Mouse (Mus musculus) lung, embryonic 14.5 days (tissue): Measurements from ENCODE around the gene Rfx8. TPM values are rescaled to one million over a fixed set of nuclear protein-coding genes. Genes with fewer than 3 reads are reported as not detected.

Experiments
- ATAC-seq: fragments of 200-750 bp; cut with Nextera tagmentation; 2 replicates; pipeline ENCODE4 v1.8.0; 2017; ENCODE audit warnings: mild to moderate bottlenecking, moderate TSS enrichment, moderate library complexity; ENCODE audit not compliant: insufficient read depth
- DNase-seq: peaks from one replicate; pipeline ENCODE4 v3.0.0-alpha.2; 2015
- H3K27ac ChIP-seq: fragments of 300-500 bp; sonication (generic); 2 replicates; pipeline ENCODE4 v1.5.1; 2014; ENCODE audit warnings: low read depth, mild to moderate bottlenecking, moderate library complexity
- H3K27me3 ChIP-seq: fragments of 300-500 bp; sonication (generic); 2 replicates; pipeline ENCODE4 v1.6.1; 2014; ENCODE audit warnings: low read length, control low read depth; ENCODE audit not compliant: insufficient read depth
- H3K36me3 ChIP-seq: fragments of 300-500 bp; sonication (generic); 2 replicates; pipeline ENCODE4 v1.6.1; 2014; ENCODE audit warnings: control low read depth; ENCODE audit not compliant: insufficient read depth
- H3K4me1 ChIP-seq: fragments of 300-500 bp; sonication (generic); 2 replicates; pipeline ENCODE4 v1.6.1; 2014; ENCODE audit warnings: antibody characterized with exemption, control low read depth; ENCODE audit not compliant: insufficient read depth
- H3K4me2 ChIP-seq: fragments of 300-500 bp; sonication (generic); 2 replicates; pipeline ENCODE4 v1.6.1; 2014; ENCODE audit warnings: mild to moderate bottlenecking
- H3K4me3 ChIP-seq: fragments of 300-500 bp; sonication (generic); 2 replicates; pipeline ENCODE4 v1.5.1; 2014; ENCODE audit warnings: low read depth, low read length
- H3K9ac ChIP-seq: fragments of 300-500 bp; sonication (generic); 2 replicates; pipeline ENCODE4 v1.6.1; 2014
- H3K9me3 ChIP-seq: fragments of 300-500 bp; sonication (generic); 2 replicates; pipeline ENCODE4 v1.6.1; 2016; ENCODE audit warnings: low read depth, low read length, control low read depth
- CTCF ChIP-seq: IDR thresholded peaks from 2 replicates; pipeline ENCODE4 v1.5.1; 2016; ENCODE audit warnings: antibody characterized with exemption, low read depth
- WGBS: fragments of 180-500 bp; shearing (Covaris S2); extraction: QIAGEN DNeasy Blood & Tissue Kit; methylation state at CpG from one replicate; pipeline ENCODE4 v1.1.7; 2014; 5-methylcytosine and 5-hydroxymethylcytosine counted together
- polyA plus RNA-seq: library from polyadenylated mRNA; unstranded; fragments of >200 nt; fragmentation: Nextera tagmentation; extraction: Ambion mirVana; gene quantifications from 2 replicates; pipeline ENCODE4 v1.2.1, GENCODE M21; 2014

Gene Rfx8
- polyA plus RNA-seq, 1 experiment from 2014 or later, result 0.24 TPM

DNA sequence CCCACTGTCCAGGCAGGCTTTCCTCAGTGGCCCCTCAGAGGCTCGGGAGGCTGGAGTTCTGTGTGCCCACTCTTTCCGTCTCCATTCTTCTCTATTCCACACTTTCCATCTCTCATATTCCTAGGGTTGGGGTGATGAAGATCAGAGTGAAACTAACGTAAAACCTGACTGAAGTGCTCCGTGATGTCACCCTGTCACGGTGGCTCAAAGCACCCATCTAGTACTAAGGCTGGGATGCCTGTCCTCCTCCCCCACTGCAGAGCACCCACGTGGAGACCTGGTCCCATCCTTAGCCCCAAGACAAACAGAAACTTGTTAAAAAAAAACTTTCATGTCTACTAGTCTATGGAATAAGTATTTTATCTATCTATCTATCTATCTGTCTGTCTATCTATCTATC, 14.1 kb upstream of the Rfx8 start:
- H3K36me3 ChIP-seq, result no peaks in the 10 kb centered on the region
- no peaks in the 10 kb centered on the region for H3K27me3 ChIP-seq
- peak overlapping the region; percentile 91 for H3K27ac ChIP-seq
- H3K9me3 ChIP-seq, result no peaks in the 10 kb centered on the region
- peaks cover 25% of the 10 kb centered on the region for H3K4me1 ChIP-seq
- DNase-seq (no peak), ATAC-seq (no peak)
- no peak for TF ChIP-seq CTCF
- WGBS, result 82% methylated on average over 6 of the region's 6 CpGs
- no peak overlapping the region for H3K4me3 ChIP-seq
- no peak overlapping the region for H3K9ac ChIP-seq
- no peak overlapping the region for H3K4me2 ChIP-seq

- WGBS, result 71% methylated on average over 13 of the region's 13 CpGs
- Histone ChIP-seq H3K36me3 (no peaks in the 10 kb centered on the region), H3K4me3 (no peak overlapping the region), H3K9ac (no peak overlapping the region), H3K27me3 (no peaks in the 10 kb centered on the region), H3K4me1 (peaks cover 25% of the 10 kb centered on the region), H3K4me2 (no peak overlapping the region), H3K9me3 (no peaks in the 10 kb centered on the region), H3K27ac (peak overlapping the region; percentile 91)
- ATAC-seq, result no peak
- TF ChIP-seq CTCF, result no peak
- DNase-seq, result peak; percentile 54
Measured at GRCm38 (mm10) chr1:39734311-39734710, 13.5 kb upstream of the Rfx8 start.

DNA sequence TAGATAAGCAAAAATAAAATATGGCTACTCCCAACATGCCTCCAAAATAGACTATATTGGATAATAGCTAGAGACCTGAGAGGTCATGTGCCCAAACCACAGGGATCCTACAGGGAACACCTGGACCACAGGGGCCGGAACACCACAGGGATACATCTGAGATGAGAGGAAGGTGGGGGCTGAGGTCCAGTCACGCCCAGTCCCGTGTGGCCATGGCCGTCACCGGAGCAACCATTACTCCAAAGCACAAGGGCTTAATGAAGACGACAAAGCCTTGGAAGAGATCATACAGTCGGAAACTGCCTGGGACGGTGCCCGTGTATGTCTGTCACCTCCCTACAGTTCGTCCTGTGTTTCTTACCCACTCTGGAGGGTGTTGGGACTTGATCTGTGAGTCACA, 13.1 kb upstream of the Rfx8 start:
- peaks cover 25% of the 10 kb centered on the region for H3K4me1 ChIP-seq
- ATAC-seq (no peak), DNase-seq (no peak)
- H3K9ac ChIP-seq, result no peak overlapping the region
- no peaks in the 10 kb centered on the region for H3K36me3 ChIP-seq
- no peak for TF ChIP-seq CTCF
- WGBS, result 77% methylated on average over 10 of the region's 10 CpGs
- H3K27ac ChIP-seq, result peak overlapping the region; percentile 59
- no peaks in the 10 kb centered on the region for H3K27me3 ChIP-seq
- no peaks in the 10 kb centered on the region for H3K9me3 ChIP-seq
- no peak overlapping the region for H3K4me3 ChIP-seq
- H3K4me2 ChIP-seq, result no peak overlapping the region

- TF ChIP-seq CTCF, result no peak
- H3K4me3 ChIP-seq, result no peak overlapping the region
- no peaks in the 10 kb centered on the region for H3K9me3 ChIP-seq
- H3K27me3 ChIP-seq, result no peaks in the 10 kb centered on the region
- H3K4me2 ChIP-seq, result no peak overlapping the region
- no peak overlapping the region for H3K9ac ChIP-seq
- no peaks in the 10 kb centered on the region for H3K36me3 ChIP-seq
- 49% methylated on average over 10 of the region's 10 CpGs for WGBS
- peak overlapping the region; percentile 6; the same call in 1 of the 2 replicates for H3K27ac ChIP-seq
- ATAC-seq (no peak), DNase-seq (peak; percentile 60)
- peaks cover 24% of the 10 kb centered on the region for H3K4me1 ChIP-seq
Measured at GRCm38 (mm10) chr1:39732081-39732480, 11.3 kb upstream of the Rfx8 start.

GRCm38 (mm10) chr1:39731543-39731942, 10.7 kb upstream of the Rfx8 start:
- no peak for TF ChIP-seq CTCF
- WGBS, result 8% methylated on average over 9 of the region's 9 CpGs
- no peaks in the 10 kb centered on the region for H3K36me3 ChIP-seq
- no peak overlapping the region for H3K4me3 ChIP-seq
- no peak overlapping the region; the same call in 1 of the 2 replicates for H3K4me2 ChIP-seq
- ATAC-seq, result peak; percentile 48; the same call in 1 of the 2 replicates
- peak overlapping the region; percentile 6 for H3K27ac ChIP-seq
- no peak overlapping the region for H3K9ac ChIP-seq
- peak; percentile 84 for DNase-seq
- H3K4me1 ChIP-seq, result peaks cover 20% of the 10 kb centered on the region
- H3K27me3 ChIP-seq, result no peaks in the 10 kb centered on the region
- H3K9me3 ChIP-seq, result no peaks in the 10 kb centered on the region

GRCm38 (mm10) chr1:39730868-39731267, 10.1 kb upstream of the Rfx8 start:
- Histone ChIP-seq H3K9ac (no peak overlapping the region), H3K4me2 (no peak overlapping the region), H3K4me1 (peaks cover 17% of the 10 kb centered on the region), H3K27me3 (no peaks in the 10 kb centered on the region), H3K27ac (peak overlapping the region; percentile 6), H3K36me3 (no peaks in the 10 kb centered on the region), H3K4me3 (no peak overlapping the region), H3K9me3 (no peaks in the 10 kb centered on the region)
- TF ChIP-seq CTCF, result no peak
- no peak for DNase-seq
- 52% methylated on average over 5 of the region's 5 CpGs for WGBS
- no peak for ATAC-seq

DNA sequence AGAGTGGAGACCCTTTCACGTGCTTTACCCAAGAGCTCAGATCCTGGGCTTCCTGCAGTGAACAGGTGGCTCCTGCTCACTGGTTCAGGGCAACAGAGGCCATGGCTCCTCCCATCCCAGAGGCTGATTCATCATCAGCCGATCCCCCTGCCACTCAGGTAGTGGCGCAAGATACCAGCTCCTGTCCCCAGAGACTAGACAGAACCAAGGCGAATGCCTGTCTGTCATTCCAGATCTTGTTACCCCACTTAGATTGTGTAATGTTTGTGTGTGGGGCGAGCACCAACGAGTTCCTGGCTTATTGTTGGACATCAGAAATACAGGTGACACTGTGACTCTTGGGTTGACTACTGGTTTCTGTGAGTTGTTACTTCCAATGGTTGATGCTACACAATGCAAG, 9.1 kb upstream of the Rfx8 start:
- WGBS, result 78% methylated on average over 6 of the region's 6 CpGs
- H3K36me3 ChIP-seq, result no peaks in the 10 kb centered on the region
- DNase-seq (no peak), ATAC-seq (no peak)
- no peak overlapping the region for H3K27ac ChIP-seq
- peaks cover 11% of the 10 kb centered on the region for H3K4me1 ChIP-seq
- no peak overlapping the region for H3K4me3 ChIP-seq
- H3K27me3 ChIP-seq, result no peaks in the 10 kb centered on the region
- no peak overlapping the region for H3K9ac ChIP-seq
- no peak overlapping the region for H3K4me2 ChIP-seq
- TF ChIP-seq CTCF, result no peak
- no peaks in the 10 kb centered on the region for H3K9me3 ChIP-seq

GRCm38 (mm10) chr1:39721351-39721726, 542 bp upstream of the Rfx8 start:
- no peaks in the 10 kb centered on the region for H3K27me3 ChIP-seq
- DNase-seq (peak; percentile 42), ATAC-seq (peak; percentile 70; the same call in 1 of the 2 replicates)
- peak overlapping the region; percentile 48 for H3K4me3 ChIP-seq
- 17% methylated on average over 9 of the region's 9 CpGs for WGBS
- H3K27ac ChIP-seq, result 0 out of 2 replicates have a peak overlapping the region, but pooled peaks have one; percentile 69
- H3K4me1 ChIP-seq, result peaks cover 5% of the 10 kb centered on the region
- TF ChIP-seq CTCF, result no peak
- no peaks in the 10 kb centered on the region for H3K9me3 ChIP-seq
- no peaks in the 10 kb centered on the region for H3K36me3 ChIP-seq
- H3K9ac ChIP-seq, result peak overlapping the region; percentile 57
- H3K4me2 ChIP-seq, result peak overlapping the region; percentile 80
